Mouse (Mus musculus) kidney, adult 8-10 months (tissue): ENCODE results near the gene Herc2.

Experiments
- DNase-seq, 2 experiments: peaks; one replicate each; pipeline ENCODE4 v3.0.0; 2022

Herc2 gene

DNA sequence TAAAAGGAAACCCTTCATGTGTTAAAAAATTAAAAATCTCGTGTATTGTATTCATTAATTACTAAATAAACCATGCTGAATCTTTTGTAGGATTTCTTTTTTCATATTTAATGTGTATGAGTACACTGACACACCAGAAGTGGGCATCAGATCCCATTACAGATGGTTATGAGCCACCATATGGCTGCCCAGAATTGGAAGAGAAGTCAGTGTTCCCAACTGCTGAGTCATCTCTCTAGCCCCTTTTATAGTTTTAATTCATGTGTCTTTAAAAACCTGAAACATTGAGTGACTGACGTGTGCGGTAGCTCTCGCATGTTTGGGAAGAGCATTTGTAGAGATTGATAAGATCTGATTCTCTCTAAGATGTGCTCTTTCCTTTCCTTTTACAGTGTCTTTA lies 21.7 kb downstream of the Herc2 start:
- DNase-seq, result no peak

DNA sequence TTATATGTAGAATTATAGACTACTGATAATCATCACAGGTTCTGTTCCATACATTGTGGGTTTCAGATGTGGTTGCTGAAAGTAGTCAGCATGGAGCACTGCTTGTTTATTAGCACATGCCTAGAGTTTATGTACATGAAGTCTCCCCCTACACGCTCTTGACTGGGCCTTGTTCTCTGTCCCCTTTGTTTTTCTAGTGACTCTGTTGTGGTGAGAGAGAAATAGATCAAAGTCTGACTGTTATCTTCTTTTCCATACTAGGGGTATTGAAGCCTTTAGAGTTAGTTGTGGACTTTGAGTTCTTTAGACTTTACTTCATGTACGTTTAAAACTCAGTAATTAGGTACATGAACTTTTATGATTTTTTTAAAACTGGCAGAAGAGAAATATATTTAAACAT lies 33.0 kb downstream of the Herc2 start:
- no peak for DNase-seq

DNA sequence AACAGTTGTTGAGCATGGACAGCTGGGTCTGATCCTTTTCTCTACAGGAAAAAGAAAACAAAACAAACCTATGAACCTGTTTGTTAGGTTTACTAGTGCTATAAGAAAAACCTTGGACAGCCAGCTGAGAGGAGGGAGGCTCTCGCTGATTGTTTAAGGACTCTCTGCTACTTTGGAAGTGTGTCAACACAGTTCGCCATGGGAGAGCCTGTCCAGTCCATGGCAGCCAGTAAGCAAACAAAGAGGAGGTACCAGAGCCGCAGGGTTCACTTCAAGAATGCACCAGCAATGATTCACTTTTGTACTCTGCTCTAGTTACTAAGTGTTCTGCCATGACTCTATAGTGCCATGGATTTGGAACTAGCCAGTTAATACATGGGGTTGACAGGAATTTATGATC lies 39.1 kb downstream of the Herc2 start:
- no peak for DNase-seq

DNA sequence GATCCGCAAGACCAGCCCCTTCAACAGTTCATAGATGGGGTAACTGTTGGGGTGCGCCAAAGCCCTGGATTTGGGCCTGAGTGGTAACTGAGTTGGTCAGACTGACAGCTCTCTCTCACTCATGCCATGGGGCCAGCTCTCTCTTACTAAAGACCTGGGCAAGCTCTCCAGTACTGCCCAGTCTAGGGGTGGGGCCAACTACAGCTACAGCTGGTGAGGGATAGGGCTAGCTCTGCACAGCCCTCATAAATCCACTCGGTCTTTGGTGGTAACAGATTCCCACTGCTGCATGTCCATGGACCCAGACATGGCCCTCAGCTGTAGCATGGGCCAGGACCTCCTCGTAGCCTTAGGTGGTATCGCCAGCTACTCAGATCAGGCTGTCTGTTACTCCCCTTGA lies 41.4 kb downstream of the Herc2 start:
- no peak for DNase-seq

GRCm38 (mm10) chr7:56102293-56102847 lies 52.4 kb downstream of the Herc2 start:
- DNase-seq, result no peak

DNA sequence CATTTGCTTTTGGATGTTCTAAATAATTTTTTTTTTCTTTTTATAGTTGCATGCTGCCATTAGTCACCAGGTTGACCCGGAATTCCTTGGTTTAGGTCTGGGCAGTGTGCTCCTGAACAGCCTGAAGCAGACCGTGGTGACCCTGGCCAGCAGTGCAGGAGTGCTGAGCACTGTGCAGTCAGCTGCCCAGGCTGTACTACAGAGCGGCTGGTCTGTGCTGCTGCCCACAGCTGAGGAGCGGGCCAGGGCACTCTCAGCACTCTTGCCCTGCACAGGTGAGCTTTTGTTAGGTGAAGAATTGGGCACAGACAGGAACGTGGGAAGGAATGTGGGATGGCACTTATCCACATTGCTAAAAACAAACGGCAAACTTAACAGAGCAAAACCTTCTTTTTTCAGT lies 63.0 kb downstream of the Herc2 start:
- DNase-seq, result no peak

DNA sequence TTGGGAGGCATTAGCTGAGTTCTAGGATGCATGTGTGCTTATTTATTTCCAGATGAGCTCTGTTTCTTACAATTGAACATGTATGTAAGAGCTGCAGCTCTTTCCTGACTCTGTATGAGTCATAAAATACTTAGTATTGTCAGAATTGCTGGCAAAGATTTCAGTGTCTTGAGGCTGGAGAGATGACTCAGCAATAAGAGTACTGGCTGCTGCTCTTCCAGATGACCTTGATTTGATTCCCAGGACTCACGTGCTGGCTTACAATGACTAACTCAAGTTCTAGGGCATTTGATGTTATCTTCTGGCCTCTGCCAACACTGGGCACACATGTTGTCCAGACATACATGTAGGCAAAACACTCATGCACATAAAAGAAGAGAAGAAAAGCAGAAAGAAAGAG lies 64.2 kb downstream of the Herc2 start:
- DNase-seq, result peak; percentile 18 to 19

GRCm38 (mm10) chr7:56120968-56121367 lies 71.0 kb downstream of the Herc2 start:
- DNase-seq, result no peak

DNA sequence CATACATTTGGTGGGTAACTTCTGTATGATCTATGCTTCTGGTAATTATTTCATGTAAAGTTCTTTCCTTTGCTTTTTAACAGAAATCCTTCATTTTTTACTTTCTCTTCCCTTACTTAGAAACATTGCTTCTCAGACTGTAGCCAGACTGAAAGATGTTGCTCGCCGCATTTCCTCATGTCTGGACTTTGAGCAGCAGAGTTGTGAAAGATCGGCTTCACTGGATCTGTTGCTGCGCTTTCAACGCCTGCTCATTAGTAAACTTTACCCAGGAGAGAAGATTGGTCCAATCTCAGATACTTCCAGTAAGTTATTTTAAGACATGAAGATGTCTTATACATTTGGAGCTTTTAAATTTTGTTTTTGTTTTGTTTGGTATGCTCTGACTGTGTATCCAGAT lies 71.4 kb downstream of the Herc2 start:
- peak in 1 of 2 experiments; percentile 12 for DNase-seq

DNA sequence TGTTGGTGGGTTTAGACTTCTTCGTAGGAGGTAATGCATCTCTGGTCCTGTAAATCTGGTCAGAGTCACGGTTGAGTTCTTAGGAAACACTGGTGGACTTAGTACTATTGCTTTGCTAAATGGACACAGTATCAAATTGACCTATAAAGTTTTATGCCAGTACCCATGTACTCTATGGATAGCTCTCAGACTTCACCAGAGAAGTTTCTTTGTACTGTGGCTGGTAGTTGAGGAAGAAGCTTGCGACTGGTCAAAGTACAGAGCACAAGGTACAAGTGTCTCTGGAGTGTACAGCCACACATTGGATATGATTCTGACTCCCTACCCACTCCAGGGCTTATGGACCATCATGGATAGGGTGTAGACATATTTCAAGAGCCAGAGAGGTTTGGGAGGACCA lies 78.1 kb downstream of the Herc2 start:
- DNase-seq, result no peak

DNA sequence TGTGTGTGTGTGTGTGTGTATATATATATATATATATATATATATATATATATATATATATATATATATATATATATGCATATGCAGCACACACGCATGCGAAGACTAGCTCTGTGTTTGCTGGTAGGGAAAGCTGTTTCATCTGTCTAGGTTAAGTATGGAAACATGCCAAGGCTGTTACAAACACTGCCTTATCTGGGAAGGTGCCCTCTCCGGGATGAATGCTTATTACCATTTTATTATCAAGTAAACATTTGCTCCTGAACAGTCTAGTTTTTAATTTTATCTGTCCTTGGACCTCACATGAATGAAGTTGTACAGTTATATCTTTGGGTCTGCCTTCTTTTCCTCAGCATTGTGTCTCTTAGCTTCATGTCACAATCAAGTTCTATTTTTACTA lies 79.6 kb downstream of the Herc2 start:
- no peak for DNase-seq

DNA sequence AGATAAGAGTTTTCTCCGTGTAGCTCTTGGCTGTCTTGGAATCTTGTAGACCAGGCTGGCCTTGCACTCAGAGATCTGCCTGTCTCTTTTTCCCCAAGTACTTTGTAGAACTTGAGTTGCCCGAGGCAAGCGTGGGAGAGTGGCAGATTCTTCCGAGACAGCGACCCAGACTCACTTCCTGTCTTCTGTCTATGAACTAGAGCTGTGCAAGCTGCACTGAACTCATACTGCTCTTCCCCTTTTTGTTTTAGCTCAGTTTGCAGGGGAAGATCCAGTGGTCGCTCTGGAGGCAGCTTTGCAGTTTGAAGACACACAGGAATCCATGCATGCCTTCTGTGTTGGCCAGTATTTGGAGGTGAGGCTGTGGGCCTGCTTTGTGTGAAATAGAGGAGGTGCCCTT lies 81.6 kb downstream of the Herc2 start:
- no peak for DNase-seq

DNA sequence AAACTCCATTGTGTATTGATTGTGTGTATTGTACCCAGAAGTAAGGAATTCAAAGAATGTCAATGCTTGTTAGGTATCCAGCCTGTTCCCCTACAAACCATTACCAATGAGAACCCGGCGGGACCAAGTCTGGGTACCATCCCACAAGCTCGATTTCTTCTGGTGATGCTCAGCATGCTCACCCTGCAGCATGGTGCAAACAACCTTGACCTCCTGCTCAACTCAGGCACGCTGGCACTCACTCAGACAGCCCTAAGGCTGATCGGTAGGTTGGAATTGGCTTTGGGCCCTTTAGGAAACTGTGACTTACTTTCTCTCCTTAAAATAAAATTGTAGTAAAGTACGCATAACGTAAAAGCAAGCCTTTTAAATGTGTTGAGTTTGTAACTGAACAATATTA lies 88.7 kb downstream of the Herc2 start:
- DNase-seq, result no peak

DNA sequence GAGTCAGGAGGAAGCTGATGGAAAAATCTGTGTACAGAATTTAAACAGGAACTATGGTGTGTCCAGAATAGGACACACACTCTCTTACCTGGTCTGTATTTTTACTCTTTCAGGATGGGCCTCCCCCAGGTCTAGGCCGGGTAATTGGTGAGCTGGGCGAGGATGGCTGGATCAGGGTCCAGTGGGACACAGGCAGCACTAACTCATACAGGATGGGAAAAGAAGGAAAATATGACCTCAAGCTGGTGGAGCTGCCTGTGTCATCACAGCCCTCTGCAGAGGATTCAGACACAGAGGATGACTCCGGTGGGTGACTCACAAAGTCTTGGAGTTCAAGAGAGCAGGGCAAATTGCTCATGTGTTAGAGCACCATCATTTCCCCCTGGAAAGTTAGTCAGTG lies 96.4 kb downstream of the Herc2 start:
- DNase-seq, result no peak

GRCm38 (mm10) chr7:56148925-56149324 lies 98.9 kb downstream of the Herc2 start:
- DNase-seq, result no peak

DNA sequence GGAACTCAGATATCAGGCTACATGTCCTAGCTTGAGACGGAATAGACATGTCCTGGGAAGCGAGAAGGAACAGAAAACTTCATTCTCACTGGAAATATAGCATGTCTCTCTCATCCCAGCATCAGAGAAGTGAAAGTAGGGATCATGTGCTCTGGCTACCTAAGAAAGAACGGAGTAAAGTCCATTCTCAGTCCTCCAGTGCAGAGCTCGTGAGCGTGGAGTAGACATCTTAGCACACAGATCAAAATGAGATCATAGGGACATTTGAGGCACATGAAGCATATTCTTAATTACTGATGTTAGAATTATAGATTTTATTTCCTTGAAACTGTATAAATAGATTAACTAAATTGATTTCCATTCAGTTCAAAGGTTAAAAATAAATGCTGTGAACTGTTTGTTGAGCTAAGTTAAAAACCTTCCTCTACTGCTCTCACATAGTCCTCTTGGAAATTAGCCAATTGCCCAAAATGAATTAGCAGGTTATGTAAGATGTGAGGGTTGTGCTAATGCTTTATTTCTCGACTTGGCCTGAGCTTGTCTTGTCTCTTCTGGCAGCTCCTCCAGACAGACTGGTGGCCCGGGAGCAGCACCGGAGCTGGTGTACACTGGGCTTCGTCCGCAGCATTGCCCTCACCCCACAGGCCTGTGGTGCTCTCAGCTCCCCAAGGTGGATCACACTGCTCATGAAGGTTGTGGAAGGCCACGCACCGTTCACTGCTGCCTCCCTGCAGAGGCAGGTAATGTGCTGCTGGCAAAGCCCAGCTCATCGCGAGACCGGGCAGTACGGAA lies 102.1 kb downstream of the Herc2 start:
- no peak for DNase-seq

- DNase-seq, result no peak
Observed at GRCm38 (mm10) chr7:56153161-56153560, 103.2 kb downstream of the Herc2 start.

DNA sequence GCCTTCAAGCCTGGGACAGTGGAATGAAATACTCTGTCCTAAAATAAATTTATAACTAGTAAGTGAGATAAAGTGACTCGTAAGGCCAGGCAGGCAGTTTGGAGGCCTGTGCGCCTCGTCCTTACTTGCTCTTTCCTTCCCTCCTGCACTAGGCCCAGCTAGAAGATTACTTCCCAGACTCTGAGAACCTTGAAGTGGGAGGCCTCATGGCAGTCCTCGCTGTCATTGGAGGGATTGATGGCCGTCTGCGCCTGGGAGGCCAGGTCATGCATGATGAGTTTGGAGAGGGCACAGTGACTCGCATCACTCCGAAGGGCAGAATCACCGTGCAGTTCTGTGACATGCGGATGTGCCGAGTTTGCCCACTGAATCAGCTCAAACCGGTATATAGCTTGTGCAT lies 103.6 kb downstream of the Herc2 start:
- no peak for DNase-seq

DNA sequence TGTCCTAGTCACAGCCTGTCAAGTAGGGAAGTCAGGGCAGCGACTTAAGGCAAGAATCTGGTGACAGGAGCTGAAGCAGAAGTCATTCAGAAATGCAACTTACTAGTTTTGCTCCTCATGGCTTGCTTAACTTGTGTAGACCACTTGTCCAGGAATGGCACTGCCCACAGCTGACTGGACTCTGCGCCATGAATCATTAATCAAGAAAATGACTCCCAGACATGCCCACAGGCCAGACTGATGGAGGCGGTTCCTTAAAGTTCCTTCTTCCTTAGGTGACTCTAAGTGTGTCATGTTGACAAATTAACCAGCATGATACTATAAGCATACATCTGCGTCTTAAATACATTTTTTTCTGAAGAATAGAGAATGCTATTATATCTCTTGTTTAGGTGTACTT lies 113.3 kb downstream of the Herc2 start:
- DNase-seq, result no peak

DNA sequence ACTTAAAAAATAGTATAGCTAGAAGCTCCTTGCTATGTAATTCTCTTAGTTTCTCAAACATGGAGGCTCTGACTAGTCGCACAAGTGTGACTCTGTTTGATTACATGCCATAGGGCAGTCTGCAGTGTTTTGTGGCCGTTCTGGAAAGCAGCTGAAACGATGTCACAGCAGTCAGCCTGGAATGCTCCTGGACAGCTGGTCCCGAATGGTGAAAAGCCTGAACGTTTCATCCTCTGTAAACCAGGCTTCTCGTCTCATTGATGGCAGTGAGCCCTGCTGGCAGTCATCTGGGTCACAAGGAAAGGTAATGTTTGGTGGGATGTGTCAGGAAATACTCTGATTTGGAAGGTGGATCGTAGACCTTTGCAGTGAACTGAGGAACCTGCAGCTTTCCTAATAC lies 118.7 kb downstream of the Herc2 start:
- DNase-seq, result no peak

DNA sequence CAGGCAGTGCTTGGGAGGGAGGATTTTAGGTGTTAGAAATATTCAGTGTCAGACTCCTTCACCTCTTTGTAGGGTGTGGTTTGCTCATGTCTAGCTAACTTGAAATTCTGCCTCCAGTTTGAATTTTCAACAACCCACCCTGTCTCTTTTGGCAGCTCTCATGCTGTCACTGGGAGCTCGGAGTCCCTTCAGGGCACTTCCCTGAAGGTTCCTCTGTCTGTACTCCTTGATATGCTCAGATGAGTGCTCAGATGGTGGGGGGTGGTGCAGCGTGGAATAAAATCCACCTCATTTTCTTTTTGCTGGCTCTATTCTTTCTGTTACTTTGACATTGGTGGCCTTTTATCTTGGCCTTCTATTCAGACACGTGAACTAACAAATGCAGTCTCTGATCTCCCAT lies 127.4 kb downstream of the Herc2 start:
- no peak for DNase-seq

DNA sequence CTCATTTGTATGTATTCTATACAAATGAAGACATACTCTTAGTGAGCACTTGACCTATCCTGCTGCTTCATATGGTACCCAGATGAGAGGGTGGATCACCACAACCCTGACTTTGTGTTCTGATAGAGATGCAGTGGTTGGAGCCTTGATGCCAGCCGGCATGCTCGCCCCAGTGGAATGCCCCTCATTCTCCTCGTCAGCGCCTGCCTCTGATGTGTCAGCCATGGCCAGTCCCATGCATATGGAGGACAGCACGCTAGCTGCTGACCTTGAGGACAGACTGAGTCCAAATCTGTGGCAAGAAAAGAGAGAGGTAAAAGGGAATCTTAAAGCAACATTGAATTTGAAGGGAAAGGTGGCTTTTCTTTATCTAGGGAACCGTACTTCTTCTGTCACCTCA lies 141.0 kb downstream of the Herc2 start:
- no peak for DNase-seq

- no peak for DNase-seq
Observed at GRCm38 (mm10) chr7:56191661-56192060, 141.7 kb downstream of the Herc2 start.

DNA sequence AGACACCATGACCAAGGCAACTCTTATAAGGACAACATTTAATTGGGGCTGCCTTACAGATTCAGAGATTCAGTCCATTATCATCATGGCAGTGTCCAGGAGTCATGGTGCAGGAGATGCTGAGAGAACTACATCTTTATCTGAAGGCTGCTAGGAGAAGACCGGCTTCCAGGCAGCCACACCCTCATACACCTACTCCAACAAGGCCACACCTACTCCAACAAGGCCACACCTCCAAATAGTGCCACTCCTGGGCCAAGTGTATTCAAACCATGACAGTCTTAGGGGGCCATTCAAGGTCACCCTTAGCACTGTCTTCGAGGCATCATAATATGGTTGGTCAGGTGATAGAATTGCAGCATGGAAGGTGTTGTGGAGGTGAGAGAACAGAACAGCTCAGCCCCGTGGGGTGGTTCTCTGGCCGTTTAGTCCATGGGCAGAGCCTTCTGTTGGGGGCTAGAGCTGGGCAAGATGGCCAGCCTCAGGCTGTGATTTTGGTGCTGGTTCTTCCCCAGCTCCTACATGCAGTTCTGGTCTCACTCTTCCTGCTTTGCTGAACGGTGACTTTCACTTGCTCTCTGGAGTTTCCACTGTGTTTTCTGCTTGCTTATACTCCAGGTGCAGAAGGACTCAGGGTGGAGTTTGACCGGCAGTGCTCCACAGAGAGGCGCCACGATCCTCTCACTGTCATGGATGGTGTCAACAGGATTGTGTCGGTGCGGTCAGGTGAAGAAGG lies 151.7 kb downstream of the Herc2 start:
- no peak for DNase-seq
